Mouse (Mus musculus) embryo, embryonic 11.5 days (tissue): ENCODE results near the gene Rwdd4a.

Experiments
- DNase-seq: peaks from one replicate; pipeline ENCODE4 v3.0.0-alpha.2; 2012; ENCODE audit warnings: low read depth, low spot score

The Rwdd4a gene

DNA sequence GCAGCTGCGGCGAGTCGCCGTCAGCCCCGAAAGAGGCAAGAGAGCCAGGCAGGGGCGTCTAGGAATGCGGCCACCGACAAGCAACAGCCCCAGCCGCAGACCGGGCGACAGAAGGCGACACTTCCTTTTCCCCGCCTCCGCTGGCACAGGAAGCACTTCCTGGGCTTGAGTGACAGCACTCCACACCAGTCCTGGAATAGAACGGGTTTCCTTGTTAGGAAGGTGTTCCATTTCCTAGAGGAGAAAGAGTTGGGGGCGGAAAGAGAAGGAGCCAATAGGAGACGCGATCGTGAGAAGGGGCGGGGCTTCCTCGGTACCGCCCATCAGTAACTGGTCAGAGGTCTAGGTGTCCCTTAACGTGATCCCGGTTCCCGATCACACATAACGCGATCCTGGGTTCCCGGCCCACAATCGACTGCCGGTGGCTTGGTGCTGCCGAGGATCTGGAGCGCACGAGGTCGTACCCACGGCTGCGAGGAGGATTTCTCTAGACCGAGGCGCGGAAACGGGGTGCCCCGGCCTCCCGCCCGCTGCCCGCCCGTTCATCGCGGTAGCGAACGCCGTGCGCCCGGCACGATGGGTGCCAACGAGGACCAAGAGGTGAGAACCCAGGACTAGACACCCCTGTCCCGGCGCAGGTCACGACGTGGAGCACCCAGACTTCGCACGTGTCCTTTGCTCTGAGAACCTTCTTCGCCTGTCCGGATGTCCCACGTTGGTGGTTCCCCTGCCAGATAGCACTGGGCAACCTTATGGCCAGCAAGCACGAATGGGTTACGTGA lies at the start of gene Rwdd4a, which contains the start of gene Trappc11:
TSS of gene Rwdd4a (plus strand) at position 321 of the 782 bp plus-strand sequence.
TSS of gene Trappc11 (minus strand) at position 127 of the 782 bp plus-strand sequence.
- DNase-seq, result peak; percentile 92

DNA sequence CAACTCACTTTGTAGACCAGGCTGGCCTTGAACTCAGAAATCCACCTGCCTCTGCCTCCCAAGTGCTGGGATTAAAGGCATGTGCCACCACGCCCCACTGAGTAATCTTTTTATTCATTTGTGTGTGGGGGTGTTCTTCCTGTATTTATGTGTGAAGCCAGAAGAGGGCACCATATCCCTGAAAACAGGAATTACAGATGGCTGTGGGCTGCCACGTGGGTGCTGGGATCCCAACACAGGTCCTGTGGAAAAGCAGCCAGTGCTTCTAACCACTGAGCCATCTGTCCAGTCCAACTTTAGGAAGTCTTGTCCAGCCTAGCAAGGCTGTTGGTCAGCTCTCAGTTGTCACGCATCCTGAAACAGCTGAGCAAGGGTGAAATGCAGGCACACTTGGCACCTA lies 46.2 kb upstream of the Rwdd4a start:
- no peak for DNase-seq

DNA sequence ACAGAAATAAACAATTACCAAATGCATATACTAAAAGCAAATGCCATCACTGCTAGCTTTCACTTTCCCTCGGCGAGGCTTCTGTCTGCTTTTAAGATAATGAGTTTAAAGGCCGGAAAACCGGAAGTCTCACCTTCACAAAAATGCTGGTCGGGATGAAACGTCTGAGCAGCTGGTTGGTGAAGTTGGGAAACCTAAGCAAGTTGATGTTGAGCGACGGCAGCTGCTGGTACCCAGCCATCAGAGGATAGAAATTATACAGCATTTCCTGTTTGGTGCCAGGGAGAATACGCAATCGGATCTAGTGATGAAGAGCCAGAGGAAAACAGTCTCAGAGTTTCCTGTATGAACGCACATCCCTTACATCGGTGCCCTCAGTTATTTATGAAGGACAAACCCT lies 40.4 kb upstream of the Rwdd4a start:
- no peak for DNase-seq

DNA sequence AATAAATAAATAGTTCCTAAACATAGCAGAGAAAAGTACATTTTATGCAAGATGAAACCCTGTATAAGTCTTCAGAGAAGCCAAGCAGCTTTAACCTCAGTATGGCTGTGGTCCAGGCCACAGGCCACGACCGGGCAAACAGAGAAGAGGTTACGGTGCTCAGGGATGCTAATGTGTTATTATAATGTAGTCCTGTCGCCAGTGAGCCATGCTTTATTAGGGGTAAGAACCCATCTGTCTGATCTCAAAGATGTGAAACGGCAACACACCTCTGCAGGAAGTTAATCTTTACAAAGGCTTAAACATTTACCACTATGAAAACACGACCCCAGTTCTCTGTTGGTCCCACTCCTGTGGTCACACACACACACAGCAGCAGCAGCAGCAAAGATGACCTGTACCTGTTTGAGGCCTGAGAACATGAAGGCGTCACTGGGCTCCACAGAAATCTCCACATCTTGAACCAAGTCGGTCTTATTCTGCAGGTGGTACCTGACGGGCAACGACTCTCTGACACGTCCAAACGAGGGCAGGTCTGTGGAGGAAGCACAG lies 38.8 kb upstream of the Rwdd4a start:
- no peak for DNase-seq

DNA sequence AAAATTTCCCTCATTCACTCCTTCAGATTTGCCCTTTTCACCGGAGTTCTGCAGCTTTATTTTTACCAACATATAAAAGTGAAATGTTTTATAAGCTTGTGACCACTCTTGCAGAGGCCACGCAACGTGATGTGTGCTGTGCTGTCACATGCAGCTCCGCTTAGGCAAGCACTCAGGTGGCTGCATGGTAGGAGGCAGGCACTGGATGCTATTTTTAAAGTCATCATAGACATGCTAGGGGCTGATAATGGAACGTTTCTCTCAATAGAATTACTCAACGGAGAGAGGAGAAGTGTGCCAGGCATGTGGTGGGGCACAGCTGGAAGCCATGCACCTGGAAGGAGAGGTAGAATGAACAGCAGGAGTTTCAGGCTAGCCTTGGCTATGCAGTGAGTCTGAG lies 38.0 kb upstream of the Rwdd4a start:
- no peak for DNase-seq

DNA sequence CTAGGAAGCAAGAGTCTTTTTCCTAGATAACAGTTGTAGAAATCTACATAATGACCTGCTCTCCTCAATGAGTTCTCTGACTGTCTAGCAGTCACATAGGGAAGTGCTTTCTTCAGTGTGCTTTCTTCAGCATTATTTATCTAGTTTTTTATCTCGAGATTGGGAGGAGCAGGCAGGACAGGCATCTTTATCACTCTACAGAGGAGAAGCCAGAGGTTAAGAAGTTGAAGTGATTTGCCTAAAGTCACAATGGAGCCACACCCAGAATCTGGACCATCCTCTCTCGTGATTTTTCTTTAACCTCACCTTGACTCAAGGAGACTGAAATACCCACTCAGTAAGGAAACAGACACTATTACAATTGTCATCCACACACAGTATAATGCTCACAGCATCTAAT lies 31.5 kb upstream of the Rwdd4a start:
- no peak for DNase-seq

DNA sequence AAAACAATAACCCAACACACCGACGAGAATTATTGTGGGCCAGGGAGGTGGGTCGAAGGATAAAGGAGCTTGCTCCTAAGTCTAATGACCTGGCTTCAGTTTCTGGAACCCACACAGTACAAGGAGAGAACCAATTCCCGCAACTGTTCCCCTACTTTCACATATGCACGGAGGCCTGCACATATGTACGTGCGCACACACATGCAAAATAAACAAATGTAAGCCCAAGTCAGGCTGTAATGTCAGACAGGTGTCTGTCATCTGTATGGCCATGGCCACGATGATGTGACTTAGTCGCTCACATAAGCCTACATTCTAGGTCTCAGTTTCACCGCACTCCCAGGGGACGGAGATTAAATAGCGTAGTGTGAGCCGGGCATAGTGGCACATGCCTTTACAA lies 30.9 kb upstream of the Rwdd4a start:
- no peak for DNase-seq

DNA sequence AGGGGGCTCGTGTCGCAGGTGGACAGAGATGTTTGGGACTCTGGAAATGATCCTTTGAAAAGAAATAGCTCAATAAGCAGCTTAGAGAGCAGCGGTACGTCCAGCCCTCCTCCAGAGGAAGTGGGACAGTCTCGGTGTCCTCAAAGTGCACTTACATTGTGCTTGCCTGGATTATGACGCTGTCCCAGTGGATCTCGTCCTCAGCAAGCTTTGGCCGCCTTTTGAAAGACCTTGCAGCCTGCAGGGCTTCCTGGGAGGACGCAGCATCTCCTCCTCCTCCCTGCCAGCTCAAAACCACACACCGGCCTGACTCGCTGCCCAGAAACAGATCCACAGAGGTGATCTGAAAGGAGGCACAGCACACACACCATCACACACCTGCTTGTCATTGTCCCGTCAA lies 28.0 kb upstream of the Rwdd4a start:
- no peak for DNase-seq

DNA sequence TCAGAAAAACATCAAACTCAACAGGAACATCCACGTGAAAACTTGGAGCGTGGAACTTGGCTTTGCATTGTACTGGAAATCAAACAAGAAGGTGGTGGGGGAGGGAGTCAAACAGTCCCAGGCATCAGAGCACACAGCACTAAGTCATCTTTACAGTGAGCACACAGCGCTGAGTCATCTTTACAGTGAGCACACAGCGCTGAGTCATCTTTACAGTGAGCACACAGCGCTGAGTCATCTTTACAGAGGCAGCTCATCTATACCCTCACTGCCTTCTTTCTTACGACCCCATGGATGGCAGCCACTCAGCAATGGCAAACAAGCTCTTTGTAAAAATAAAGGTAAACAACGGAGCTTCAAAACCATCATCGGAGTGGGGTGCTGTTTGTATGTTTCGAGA lies 22.5 kb upstream of the Rwdd4a start:
- DNase-seq, result no peak

DNA sequence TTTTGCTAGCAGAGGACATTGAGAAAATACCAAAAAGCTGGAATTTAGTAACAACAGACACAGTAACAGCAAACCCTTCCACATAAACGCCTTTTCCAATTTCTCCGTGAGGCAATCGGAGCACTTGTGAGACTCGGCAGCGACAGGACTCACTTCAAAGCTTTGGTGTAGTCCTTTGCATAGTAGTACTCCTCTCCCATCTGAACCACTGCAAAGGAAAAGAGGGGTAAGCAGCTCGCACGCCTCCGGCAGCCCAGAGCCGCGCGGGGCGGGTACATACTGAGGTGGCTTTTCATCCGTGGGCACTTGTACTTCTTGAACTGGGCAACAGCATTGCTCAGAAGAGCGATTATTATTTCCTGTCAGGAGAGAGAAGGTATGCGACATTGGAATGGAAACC lies 19.9 kb upstream of the Rwdd4a start:
- no peak for DNase-seq

DNA sequence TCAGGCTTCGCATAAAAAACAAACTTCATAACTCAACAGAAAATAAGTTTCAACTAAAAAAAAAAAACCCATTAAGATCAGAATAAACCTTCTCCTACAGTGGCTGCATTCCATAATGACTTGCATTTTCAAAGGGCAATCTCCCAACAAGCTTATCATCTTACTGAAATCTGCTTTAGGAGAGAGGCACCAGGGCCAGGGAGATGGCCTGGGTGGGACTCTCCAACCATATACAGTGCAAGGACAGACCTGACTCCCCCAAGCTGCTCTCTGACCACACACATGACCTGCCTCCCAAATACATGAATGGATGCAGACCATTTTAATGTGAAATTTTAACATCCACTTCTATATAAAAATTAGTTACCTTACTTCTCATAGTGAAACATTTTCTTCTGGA lies 5.4 kb upstream of the Rwdd4a start:
- DNase-seq, result no peak

DNA sequence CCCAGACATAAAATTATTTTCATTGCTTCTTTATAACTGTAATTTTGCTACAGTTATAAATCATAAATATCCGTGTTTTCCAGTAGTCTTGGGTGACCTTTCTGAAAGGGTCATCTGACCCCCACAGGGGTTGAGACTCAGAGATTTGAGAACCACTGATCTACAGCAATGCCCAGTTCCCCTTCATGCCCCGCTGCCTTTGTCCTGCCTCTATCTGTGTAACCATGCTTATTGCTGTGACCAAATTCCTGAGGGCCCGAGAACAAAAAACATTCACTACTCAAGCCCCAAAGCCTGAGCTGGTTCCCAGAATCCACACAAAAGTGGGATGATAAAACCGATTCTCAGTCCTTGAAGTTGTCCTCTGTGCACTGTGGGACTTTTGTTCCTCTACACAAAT lies 4.9 kb downstream of the Rwdd4a start:
- DNase-seq, result no peak

DNA sequence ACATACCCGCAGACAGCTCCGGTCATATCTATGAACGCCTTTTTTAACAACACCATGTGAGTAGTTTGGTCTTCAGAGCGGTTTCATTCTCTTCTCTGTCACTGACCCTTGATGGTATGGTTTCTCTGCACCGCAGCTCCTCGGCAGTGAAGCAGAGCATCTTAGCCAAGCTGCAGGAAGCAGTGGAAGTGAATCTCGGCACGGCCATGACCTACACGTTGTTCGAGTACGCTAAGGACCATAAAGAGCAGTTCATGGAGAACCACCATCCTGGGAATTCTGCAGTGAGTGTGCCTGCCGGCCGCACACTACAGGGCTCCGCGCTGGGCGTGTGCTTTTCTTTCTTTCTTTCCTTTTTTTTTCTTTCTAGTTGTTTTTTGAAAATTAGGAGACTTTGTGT lies 9.3 kb downstream of the Rwdd4a start:
- no peak for DNase-seq

DNA sequence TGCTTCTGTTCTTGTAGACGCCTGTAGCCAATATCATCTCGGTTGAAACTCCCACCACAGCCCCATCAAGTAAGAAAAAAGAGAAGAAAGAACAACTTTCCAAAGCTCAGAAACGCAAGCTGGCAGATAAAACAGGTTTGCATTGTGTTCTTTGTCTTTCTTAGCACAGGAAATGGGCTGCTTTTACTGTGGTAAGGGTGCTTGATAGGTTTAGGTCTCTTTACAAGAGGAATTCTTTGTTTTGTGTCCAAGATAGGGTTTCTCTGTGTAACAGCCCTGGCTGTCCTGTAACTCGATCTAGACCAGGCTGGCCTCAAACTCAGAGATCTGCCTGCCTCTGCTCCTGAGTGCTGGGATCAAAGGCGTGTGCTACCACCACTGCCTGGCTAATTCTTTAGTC lies 10.6 kb downstream of the Rwdd4a start:
- DNase-seq, result no peak

DNA sequence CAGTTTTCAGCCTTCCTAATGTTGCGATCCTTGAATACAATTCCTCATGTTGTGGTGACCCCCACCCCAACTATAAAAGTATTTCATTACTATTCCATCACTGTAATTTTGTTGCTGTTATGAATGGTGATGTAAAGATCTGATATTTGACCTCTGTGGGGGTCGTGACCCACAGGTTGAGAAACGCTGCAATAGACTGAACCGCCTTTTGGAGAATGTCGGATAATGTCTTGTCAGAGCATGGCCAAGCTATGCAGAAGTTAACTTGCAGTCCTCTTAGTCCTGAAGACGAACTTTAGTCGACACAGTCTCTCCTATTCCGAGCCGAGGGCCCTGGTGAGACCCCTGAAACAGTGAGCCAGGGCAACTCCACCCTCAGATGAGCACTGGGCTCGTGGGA lies 13.6 kb downstream of the Rwdd4a start:
- DNase-seq, result no peak

DNA sequence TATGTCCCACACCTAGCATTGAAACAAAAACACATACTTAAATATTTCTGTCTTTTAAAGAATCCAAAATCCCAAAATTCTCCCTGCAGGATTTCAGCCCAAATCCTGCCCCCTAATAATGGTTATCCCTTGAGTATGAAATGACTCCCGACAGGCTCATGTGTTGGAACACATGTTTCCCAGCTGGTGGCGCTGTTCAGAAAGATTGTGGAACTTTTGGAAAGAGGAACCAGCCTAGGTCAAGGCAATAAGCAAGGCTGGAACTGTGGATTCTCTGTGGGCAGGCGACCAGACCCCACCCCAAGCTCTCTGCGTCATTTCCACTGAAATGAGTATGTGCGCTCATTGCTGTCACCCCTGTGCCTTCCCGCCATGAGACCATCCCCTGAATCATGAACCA lies 20.1 kb downstream of the Rwdd4a start:
- no peak for DNase-seq

DNA sequence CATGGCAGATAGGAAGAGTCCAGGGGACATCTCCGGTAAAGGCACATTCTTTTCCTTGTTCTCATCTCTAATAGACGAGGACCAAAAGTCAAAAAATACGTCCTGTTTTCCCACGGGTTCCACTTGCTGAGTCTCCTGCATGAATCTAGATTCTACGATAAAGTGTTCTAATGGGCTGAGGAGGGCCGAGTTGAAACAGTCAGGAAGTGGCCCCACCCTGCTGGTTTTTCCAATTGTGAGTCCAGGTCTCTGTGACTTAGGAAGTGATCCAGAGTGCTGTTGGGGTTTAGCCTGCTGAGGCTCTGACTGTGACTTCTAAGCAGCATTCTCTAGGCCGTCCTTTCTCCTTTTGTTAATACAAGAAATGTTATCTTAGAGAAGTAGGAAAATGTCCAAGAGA lies 23.0 kb downstream of the Rwdd4a start:
- no peak for DNase-seq

DNA sequence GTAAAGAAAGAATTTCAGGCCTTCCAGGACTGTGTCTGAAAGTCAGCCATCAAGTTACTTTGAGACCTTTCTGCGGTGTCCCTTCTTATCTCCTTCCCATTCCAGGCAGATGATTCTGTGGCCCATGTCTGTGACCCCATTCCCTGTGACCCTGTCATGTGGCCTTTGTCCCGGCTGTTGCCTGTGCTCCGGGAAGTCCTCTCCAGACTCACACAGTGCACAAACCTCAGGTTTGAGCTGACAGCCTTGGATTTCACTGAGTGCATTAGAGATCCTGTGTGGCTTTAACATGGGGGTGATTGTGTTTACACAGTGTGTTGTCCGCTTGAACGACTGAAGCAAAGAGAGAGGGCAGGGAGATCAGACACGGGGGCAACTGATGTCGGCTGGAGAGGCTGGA lies 24.8 kb downstream of the Rwdd4a start:
- no peak for DNase-seq

DNA sequence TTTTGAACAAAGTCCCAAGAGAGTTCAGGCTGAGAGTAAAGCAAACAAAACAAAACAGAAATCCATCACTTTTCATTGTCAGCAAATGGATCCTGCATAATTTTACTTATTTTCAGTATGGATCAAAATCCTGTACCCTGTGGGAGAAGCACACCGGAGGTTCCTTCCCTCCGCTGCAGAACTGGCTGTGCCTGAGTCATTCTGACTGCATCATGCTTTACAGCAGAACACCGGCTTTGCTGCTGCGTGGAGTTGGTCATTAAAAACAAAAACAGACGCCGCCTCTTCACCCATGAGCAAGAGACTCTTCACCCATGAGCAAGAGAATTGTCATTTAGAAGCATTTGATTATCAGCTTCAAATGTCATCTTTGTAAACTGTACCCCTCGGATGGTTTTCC lies 27.3 kb downstream of the Rwdd4a start:
- no peak for DNase-seq

DNA sequence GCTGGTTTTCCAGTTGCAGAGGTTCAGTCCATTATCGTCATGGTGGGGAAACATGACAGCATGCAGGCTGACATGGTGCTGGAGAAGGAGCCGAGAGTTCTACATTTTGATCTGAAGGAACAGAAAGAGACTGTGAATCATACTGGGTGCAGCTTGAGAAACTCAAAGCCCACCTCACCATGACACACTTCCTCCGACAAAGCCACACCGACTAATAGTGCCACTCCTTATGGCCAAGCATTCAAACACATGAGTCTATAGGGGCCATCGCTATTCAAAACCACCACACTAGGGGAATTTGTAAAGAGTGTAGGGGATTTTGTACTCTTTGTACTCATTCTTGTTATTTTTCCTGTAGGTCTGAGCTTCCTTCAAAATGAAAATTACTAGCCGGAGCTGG lies 33.1 kb downstream of the Rwdd4a start:
- no peak for DNase-seq

DNA sequence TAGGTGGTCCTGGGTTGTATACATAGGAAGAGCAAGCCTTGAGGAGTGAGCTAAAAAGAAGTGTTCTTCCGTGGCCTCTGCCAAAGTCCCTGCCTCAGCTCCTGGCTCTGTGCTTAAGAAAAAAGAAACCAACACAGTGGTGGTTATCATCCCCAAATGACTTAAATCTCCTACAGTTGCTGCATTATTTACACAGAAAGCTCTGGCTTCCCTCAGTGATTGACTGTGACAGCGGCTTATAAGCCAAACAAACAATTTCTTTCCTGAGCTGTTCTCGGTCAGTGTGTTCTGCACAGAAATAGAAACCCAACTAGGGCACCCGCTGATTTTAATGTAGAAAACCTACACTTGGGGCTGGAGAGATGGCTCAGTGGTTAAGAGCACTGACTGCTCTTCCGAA lies 34.6 kb downstream of the Rwdd4a start:
- DNase-seq, result no peak

DNA sequence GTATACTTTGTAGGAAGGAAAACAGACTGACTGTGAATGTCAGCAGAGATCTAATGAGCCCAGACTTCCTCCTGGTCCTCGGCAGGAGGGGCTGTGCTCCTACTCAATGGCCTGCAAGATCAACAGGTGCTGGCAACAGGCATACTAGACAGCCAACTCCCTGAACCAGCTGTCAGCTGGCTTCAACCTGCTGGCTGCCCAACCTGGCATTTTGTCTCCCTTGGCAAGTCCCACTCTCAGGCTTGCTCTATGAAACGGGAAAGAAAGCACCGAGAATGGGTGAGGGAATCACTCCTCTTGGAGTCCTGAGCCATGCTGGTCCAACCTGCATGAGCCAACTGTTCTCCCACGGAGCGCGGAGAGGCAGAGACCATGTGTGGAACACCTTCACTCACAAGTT lies 36.7 kb downstream of the Rwdd4a start:
- DNase-seq, result no peak

DNA sequence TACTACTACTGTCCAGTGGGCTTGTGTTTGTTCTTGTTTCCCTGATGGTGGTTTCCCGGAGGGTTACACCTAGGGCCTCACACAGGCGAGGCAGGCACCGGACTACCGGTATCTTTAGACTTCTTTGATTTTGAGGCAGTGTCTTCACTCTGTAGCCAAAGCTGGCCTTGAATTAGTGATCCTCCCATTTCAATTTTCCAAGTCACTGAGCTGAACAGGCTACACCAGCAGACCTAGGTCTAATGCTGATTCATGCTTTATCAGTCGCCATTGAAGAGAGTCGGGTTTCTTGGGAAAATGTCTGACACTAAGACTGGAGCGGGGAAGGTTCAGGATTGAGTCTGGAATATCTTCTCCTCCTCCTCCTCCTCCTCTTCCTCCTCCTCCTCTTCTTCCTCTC lies 40.0 kb downstream of the Rwdd4a start:
- DNase-seq, result no peak

DNA sequence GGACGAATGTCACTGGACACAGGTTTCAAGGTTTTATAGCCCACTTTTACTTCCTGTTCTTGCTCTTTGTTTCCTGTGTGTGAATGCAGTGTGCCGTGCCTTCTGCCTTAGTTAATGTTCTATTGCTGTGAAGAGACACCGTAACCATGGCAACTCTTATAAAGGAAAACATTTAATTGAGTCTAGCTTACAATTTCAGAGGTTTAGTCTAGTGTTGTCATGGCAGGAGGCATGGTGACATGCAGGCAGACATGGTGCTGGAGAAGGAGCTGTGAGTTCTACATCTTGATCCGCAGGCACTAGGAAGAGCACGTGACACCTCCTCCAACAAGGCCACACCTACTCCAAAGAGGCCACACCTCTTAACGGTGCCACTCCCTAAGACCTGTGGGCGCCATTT lies 48.0 kb downstream of the Rwdd4a start:
- DNase-seq, result no peak
